Mouse (Mus musculus): ENCODE results near the gene Slc25a47.
"Not testable (repeated sequence)": the region's sequence is repeated elsewhere in the genome, so short reads cannot be mapped to it uniquely, and the experiment has no call there.

The Slc25a47 gene

DNA sequence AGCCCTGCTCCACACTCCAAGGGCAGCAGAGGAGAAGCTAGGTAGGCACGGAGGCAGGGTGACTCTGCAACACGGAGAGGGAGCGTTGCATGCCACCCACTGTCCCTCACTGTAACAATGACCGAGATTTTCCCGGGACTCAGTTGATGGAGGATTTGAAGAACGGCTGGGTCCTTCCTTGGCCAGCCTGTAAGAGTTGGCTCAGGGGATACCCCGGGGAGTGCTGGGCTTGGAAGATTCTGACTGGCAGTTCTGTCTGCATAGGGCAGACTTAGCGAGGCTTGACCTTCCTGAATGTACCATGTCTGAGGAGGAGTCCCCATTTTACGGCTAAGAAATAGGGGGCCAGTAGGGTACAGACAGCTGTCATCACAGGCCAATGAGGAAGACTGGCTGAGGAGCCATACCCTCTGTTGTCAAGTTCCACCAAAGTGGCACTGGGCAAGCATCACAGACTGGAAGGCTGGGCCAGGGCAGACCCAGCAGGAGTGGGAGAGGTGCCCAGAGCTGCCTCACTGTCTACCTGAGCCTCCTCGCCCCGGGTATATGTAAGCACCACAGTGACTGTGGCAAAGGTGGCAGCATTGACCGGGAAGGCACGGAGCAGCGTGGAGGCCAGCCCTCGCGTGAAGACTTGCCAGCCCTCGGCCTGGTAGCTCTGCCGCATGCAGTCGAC is 9.4 kb upstream of the Slc25a47 start:
- no peak for DNase-seq (ENCODE audit: extremely low read depth, low read depth, low spot score)

DNA sequence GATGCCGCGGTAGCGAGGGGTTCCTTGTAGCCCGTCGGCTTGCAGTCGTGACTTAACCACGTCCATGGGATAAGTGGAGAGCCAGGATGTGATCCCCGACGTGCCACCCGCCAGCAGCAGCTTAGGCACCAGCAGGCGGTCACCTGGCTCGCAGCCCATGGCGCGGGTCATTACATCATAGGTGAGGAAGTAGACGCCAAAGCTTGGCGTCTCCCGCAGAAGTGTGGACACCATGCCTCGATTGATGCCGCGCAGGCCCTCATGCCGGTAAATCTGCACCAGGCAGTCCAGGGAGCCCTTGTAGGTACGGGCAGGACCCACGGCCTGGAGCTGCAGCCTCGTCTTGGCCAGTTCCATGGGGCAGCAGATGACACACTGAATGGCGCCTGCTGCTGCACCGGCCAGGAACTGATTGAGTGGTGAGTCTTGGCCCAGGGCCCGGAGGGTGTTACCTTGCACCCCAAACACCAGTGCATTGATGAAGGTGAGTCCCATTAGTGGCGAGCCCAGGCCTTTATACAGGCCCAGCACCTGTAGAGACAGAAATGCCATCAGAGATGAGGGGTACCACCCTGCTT is 8.8 kb upstream of the Slc25a47 start:
- DNase-seq (ENCODE audit: extremely low read depth, low read depth, low spot score): no peak

DNA sequence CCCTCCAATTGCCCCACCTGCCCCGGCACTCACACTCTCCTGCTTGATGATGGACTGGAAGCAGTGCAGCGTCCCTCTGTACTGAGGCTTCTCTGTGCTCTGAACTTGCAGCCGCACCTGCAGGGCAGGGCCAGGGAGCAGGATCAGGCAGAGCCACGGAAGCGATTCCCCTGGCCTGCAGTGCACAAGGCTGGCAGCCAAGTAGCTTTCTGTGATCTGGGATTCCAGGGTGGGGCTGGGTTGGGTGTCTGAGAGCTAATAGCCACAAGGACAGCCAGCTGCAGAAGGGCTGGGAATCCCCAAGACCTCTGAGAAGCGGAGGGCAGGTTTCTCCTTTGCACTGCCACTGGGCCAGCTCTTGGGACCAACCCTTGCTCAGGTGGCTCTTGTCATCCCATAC is 8.2 kb upstream of the Slc25a47 start:
- DNase-seq (ENCODE audit: extremely low read depth, low read depth, low spot score): no peak

DNA sequence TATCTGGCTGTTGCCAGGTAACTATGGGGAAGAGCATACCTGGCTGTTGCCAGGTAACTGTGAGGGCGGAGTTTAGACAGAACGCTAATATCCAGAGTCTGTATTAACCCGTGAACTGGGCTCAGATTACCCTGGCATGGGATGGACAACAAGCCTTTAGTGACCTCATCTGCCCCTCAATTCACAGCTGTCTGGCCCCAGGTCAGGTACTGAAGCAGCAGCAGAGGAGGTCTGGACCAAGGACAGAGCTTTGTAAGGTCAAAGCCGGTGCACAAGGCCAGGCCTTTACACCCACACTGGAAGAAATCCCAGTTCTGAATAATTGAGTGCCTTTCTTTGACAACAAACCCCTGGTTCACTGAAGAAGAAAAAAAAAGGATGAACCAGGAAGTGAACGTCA is 6.2 kb upstream of the Slc25a47 start:
- DNase-seq (ENCODE audit: extremely low read depth, low read depth, low spot score): no peak

DNA sequence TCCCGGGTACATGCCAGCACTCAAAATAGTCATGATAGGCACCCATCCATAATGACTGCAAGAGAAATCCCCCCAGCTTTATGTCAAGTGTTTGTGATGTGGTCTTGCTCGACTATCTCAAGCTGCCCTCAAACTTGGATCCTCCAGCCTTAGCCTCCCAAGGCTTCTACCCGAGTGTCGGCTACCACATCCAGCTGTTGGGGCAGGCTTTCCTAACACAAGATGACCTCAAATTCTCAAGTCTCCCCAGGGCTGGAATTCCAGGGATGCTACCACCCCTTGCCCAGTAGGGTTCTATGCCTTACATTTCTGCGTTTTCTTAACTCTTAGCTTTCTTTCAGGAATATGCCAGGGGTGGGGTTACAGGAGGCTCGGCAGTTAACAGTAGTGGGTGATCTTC is 5.5 kb upstream of the Slc25a47 start:
- DNase-seq (ENCODE audit: extremely low read depth, low read depth, low spot score): no peak

DNA sequence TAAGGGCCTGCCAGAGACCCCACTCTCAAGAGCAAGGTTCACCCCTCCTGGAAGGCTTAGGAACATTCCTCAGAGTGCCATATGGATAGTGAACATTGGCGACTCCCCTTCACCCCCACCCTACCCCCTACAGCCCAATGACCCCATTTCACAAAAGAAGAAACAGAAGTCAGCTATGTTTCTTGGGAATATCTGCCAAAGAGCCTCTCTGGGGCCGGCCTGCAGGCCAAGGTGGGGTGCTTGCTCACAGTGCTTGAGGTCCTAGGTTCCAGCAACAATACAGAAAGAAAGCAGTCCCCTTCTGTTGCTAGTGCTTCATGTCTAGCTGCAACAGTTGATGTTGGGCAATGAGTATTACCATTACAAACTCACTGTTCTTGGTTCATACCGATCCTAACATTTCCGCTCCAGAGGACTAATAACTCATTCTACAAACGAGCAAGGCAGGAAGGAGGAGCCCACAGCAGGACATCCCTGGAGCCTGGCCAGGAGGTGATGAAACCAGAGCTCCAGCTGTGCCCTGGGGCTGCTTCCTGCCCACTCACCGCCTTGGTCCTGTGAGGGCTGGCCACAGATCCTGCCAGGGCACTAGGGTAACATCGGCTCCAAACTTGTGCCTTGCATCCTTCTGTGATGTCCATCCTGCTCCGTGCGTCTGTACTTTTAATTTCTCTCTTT is 3.7 kb upstream of the Slc25a47 start:
- DNase-seq (ENCODE audit: extremely low read depth, low read depth, low spot score): peak; percentile 81

DNA sequence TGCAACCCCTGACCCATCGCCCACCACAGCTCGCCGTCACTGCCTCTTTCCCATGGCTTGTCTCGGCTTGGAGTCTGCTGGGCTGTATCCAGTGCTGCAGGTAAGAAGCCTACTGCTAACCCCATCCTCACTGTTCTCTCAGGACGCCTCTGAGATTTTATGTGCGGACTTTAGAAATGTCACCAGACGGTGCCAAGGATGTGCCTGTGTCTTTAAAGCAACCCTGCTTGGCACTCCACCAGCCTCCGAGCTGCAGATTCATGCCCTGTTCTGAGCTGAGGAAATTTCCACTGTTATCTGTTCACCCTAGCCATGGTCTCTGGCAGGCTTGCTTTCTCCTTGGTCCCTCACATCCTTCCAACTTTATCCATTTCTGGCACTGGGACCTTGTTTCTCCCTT is 3.0 kb upstream of the Slc25a47 start:
- no peak for DNase-seq (ENCODE audit: extremely low read depth, low read depth, low spot score)

DNA sequence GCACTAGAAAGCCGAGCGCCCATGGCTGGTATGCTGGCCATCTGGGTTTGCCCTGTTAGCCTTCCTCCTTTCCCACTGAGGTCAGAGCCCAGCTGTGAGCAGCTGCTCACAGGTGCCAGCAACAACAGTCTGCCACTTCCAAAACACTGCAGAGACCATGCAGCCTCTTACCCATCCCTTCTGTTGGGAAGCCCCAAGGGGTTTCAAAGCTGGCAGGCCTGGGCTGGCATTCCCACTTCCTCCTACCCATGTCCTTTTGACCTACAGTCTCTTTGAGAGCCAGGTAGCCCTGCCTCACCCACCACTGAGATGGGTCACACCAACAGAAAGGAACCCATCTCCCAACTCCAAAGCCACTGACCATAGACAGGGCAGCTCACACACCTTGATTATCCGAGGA is 2.4 kb upstream of the Slc25a47 start:
- no peak for DNase-seq (ENCODE audit: extremely low read depth, low read depth, low spot score)

DNA sequence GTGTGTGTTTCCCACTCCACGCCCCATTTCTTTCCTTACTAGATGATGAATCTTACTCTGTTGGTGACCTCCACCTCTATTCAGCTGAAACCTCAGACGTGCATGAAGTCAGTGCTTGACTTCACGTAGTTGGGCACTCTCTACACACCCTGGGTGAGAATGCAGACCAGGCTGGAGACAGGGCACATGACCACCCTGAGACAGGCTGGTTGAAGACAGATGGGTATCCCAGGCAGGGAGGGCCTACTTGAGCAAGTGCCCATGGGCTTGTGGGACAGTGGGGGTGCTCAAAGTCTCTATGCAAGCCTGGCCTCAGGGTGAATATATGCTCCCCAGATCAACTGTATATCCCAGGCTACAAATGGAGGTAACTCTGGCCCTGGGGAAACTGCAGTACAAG is 1.5 kb upstream of the Slc25a47 start:
- DNase-seq (ENCODE audit: extremely low read depth, low read depth, low spot score): no peak

DNA sequence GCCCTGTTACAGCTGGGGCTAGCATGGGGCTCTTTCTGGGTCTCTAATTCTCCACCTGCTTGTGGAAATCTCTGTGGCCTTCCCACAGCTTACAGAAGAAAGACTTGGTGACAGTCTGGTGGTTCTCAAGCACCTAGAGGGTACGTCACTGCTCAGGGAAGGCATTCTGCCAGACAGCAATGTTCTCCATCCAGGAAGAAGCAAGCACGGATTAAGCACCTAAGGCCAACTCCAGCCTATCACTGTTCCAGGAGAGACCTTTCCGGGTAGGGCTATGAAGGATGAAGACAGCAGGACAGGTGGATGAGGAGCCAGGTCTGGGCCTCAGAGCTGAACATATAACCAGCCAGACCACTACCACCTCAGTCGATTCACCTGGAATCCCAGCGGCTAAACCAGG is 1.1 kb upstream of the Slc25a47 start:
- no peak for DNase-seq (ENCODE audit: extremely low read depth, low read depth, low spot score)

DNA sequence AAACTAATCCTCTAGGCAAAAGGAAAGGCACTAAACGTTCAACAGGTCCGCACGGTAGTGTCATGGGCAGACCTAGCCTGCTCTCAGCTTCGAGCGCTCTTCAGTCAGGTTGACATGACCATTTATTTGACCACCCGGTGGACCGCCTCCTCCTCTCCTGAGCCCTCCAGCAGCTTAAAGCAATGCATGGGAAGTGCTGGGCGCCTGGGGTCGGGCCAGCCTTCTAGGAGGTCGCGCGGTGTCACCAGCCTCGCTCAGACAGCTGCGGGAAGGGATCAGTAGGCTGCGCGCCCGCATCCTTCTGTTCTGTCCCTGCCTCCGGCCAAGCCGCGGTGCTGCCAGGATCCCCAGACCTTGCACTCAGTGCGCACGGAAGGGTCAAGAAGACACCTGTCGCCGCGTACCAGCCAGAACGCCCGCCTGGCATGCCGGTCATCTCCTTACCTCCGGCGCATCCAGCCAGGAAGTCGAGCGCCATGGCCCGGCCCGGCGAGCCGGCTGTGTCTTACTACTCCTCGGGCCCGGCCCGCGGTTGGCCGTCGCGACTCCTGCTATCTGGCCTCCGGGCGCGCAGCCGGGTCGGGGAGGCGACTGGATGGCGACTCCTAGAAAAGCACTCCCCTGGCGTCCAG is 522 bp upstream of the Slc25a47 start:
- no peak for DNase-seq (ENCODE audit: extremely low read depth, low read depth, low spot score)

DNA sequence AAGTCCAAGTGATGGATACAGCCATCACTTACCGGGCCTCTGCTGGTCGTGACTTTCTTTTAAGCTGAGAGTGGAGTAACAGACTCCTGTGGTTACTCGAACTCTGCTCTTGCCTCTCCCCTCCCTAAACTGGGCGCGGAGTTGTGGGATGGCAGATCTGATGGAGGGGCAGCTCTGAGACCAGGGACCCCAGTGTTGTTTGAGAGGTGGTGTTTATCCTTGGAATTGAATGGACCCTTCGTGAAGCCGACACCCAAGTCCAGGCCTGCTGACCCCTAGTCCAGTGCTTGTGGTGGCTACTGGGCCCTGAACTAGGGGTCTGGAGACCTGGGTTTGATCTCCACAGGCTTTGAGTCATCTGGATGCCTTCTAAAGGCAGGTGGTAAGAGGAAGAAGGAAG is 876 bp downstream of the Slc25a47 start:
- no peak for DNase-seq (ENCODE audit: extremely low read depth, low read depth, low spot score)

DNA sequence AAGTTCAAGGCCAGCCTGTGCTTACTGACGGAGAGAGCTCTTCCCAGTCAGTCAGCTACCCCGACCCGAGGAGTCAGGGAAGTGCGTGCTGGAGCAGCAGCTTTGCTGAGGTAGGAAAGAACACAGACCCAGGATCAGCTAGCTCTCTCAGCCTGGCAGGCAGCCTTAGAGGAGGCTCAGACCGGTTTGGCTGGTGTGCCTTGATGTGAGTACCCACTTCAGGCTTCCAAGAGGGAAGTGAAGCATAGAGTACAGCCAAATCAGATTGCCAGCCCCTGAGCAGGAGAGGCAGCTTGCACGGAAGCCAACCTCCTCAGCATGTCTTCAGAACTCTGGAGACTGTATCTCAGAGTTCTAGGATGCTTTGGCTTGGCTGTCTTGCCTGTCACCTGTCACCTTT is 5.3 kb downstream of the Slc25a47 start:
- peak; percentile 87 for DNase-seq (ENCODE audit: extremely low read depth, low read depth, low spot score)

DNA sequence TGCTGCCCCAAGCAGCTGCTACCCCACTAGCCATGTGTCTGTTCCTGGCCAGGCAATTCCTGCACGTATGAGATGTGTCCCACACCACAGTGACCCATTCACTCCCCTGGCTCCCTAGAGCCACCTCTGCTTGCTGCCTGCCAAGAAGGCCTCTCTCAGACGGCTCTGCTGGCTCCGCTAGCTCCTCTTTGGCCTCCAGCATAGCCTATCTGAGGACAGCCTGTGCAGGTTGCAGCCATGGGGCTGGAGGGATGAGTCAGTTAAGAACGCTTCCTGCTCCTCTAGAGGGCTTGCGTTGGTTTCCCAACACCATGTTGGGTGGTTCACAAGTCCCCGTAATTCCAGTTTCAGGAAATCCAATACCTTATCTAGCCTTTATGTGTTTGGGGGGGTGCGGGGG is 6.8 kb downstream of the Slc25a47 start:
- DNase-seq (ENCODE audit: extremely low read depth, low read depth, low spot score): peak; percentile 62

DNA sequence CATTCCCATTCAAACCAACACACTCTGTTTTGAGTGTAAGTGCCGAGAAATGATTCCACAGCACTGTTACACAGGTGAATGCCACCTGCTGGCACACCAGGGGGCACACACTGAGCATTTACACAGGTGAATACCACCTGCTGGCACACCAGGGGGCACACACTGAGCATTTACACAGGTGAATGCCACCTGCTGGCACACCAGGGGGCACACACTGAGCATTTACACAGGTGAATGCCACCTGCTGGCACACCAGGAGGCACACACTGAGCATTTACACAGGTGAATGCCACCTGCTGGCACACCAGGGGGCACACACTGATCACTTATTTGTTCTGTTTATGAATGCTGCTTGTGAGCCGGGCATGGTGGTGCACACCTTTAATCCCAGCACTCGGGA is 12.2 kb downstream of the Slc25a47 start:
- DNase-seq (ENCODE audit: extremely low read depth, low read depth, low spot score): not testable (repeated sequence)

DNA sequence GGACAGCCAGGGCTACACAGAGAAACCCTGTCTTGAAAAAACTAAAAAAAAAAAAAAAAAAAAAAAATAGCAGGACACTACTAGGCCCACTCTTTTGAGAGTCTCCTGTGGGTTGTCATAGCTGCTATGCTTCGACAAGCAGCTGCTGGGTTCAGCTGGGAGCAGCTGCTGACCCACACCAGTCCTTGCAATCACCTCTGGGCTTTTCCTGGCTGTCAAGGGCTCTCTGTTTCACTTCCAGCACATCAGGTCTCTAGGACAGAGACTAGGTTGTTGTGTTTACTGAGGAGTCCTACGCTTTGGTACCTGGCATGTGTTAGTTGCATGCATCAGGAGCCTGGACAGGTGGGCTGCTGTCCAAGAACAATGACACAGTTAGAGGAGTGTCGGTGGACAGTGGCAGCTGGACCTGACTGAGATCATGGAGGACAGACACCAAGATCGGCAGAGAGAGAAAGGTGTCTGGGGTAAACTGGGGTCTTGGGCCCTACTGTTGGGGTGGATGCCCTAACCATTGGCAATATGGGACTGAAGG is 13.7 kb downstream of the Slc25a47 start:
- DNase-seq (ENCODE audit: extremely low read depth, low read depth, low spot score): no peak

DNA sequence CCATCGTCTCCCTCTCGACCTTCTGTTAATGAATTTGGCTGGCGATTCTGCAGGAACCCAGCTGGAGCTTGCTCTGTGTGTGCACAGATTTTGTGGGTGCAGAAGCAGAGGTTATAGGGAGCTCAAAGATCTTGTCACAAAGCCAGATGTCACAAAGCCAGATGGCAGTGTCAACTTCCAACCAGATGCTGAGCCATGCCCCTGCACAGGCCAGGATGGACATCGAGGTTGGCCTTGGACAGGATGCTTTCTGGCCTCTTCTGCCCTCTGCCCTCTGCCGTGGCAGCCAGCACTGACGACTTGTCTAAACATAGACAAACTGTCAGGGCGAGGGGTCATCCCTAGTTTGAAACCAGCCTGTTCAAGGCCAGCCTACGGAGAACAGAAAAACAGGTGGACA is 14.3 kb downstream of the Slc25a47 start:
- no peak for DNase-seq (ENCODE audit: extremely low read depth, low read depth, low spot score)

DNA sequence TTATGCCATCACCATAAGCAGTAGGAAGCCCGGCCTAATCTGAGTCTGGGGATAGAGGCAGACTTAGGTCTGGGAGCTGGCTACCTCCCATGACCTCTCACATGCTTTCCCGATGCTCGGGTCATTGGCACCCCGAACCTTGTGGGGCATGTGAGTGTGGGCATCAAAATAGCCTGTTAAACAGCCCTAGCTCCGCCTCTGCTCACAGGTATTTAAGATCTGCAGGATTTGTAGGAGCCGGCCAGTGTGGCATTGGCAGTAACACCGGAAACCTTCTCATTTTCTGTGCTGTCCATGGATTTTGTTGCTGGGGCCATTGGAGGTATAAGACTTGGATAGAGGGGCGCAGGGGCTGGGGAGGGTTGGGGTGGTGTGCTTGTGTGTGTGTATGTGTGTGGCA is 15.0 kb downstream of the Slc25a47 start:
- no peak for DNase-seq (ENCODE audit: extremely low read depth, low read depth, low spot score)

DNA sequence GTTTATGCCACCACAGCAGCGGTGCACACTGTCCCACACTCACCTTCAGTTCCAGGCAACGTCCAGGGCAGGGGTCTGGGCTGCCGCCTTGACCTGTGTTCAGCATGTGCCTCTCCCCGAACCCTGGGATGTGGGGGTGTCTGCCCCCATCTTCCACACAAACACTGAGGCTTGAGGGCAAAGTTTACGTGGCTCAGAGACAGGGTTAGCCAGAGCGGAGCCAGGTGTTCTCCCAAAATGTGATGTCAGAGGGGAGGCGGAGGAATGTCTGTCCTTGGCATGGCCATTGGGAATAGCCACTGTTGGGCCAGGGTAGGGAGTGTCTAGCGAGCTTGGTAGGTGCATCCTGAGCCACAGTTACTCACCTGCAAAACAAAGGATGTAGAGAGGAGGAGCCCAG is 17.0 kb downstream of the Slc25a47 start:
- no peak for DNase-seq (ENCODE audit: extremely low read depth, low read depth, low spot score)

DNA sequence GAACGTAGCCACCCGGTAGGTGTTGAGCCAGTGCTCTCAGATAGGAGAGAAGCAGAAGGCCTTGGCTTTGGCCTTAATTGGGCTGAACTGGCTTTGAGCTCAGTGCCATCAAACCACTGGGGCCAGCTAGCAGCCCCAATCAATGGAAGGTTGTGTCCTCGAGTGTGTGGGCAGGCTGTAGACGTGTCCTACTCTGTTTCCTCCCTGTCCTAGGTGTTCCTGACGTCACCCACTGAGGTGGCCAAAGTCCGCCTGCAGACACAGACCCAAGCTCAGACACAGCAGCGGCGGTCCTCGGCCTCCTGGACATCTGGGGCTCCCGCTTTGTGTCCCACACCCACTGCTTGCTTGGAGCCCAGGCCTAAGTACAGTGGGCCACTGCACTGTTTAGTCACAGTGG is 19.2 kb downstream of the Slc25a47 start:
- no peak for DNase-seq (ENCODE audit: extremely low read depth, low read depth, low spot score)

DNA sequence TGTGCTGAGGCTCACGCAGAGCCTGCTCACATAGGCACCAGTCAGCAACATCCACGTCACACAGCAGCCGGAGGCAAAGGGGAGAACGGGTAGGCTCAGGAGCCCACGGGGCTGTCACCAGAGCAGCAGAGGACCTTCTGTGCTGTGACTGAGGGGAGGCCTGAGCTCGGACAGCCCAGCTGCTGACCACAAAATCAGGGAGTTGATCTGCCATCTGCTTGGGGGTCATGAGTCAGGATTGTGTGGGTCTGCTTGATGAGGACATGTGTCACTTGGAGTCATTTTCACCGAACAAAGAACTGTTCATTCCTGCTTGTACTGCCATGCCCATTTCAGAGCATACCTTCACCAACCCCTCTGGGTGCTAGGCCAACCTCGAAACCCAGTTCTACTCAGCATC is 20.3 kb downstream of the Slc25a47 start:
- no peak for DNase-seq (ENCODE audit: extremely low read depth, low read depth, low spot score)

DNA sequence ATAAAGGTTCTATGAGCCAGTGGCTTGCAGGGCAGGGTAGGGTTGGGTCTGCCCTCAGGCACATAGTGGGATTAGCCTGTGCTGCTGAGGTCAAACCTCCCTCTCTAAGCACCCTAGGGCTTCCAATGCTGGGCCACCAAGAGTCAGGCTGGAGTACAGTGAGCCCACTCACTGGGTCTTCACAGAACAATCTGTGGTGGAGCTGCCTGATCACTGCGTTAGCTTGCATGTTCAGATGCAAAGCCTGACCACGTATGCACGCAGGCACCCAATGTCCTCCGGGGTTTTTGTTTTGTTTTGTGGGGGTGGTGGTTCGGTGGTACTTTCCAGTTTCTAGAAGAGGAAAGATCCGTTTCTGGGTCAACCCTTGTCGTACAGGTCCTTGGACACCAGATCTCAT is 21.3 kb downstream of the Slc25a47 start:
- DNase-seq (ENCODE audit: extremely low read depth, low read depth, low spot score): no peak

Data from fat pad, adult 2 months (tissue).